Mouse (Mus musculus) splenic B cell, adult 2 months (primary cell): ENCODE measurements around the gene Prpf31.

ENCODE experiments used
- DNase-seq: peaks from one replicate; pipeline ENCODE4 v3.0.0-alpha.2; 2011; ENCODE audit warnings: low read depth, low spot score
- H3K27me3 ChIP-seq: 2 replicates; pipeline ENCODE4 v1.6.1; 2012; ENCODE audit warnings: mild to moderate bottlenecking, low read length, moderate library complexity, mixed read lengths; ENCODE audit not compliant: control insufficient read depth, poor library complexity, insufficient read depth, severe bottlenecking
- H3K36me3 ChIP-seq: 2 replicates; pipeline ENCODE4 v1.6.1; 2012; ENCODE audit warnings: mild to moderate bottlenecking, low read length, moderate library complexity, mixed read lengths; ENCODE audit not compliant: control insufficient read depth, poor library complexity, insufficient read depth, severe bottlenecking

Gene Prpf31

GRCm38 (mm10) chr7:3609082-3609481 lies 20.7 kb upstream of the Prpf31 start:
- DNase-seq: no peak
- no peaks in the 10 kb centered on the region for H3K36me3 ChIP-seq
- H3K27me3 ChIP-seq: peaks cover 1% of the 10 kb centered on the region; the same call in 1 of the 2 replicates

GRCm38 (mm10) chr7:3610437-3610836 lies 19.3 kb upstream of the Prpf31 start:
- Histone ChIP-seq H3K27me3 (0 out of 2 replicates have a peak, but pooled peaks cover 1% of the 10 kb centered on the region), H3K36me3 (no peaks in the 10 kb centered on the region)
- DNase-seq: no peak

GRCm38 (mm10) chr7:3611006-3611405 lies 18.8 kb upstream of the Prpf31 start:
- no peak for DNase-seq
- H3K27me3 ChIP-seq: 0 out of 2 replicates have a peak, but pooled peaks cover 1% of the 10 kb centered on the region
- no peaks in the 10 kb centered on the region for H3K36me3 ChIP-seq

GRCm38 (mm10) chr7:3614021-3614420 lies 15.8 kb upstream of the Prpf31 start:
- DNase-seq: no peak
- H3K27me3 ChIP-seq: no peaks in the 10 kb centered on the region
- H3K36me3 ChIP-seq: no peaks in the 10 kb centered on the region

- no peaks in the 10 kb centered on the region for H3K27me3 ChIP-seq
- peaks cover 2% of the 10 kb centered on the region; the same call in 1 of the 2 replicates for H3K36me3 ChIP-seq
- DNase-seq: no peak
These were observed 13.8 kb upstream of the Prpf31 start, which contains the start of gene Oscar for GRCm38 (mm10) chr7:3616057-3616388. Gene Oscar (minus strand): TSS chr7:3616157.

- Histone ChIP-seq H3K27me3 (no peaks in the 10 kb centered on the region), H3K36me3 (peaks cover 2% of the 10 kb centered on the region; the same call in 1 of the 2 replicates)
- DNase-seq: no peak
These were observed 13.2 kb upstream of the Prpf31 start for GRCm38 (mm10) chr7:3616389-3617241.

- peak; percentile 94 for DNase-seq
- H3K36me3 ChIP-seq: peaks cover 3% of the 10 kb centered on the region; the same call in 1 of the 2 replicates
- no peaks in the 10 kb centered on the region for H3K27me3 ChIP-seq
These were observed 12.4 kb upstream of the Prpf31 start, which contains the start of gene Ndufa3 for GRCm38 (mm10) chr7:3617242-3617995. Gene Ndufa3 (plus strand): TSS chr7:3617373.

GRCm38 (mm10) chr7:3629030-3629429 lies 755 bp upstream of the Prpf31 start:
- DNase-seq: no peak
- Histone ChIP-seq H3K27me3 (no peaks in the 10 kb centered on the region), H3K36me3 (peaks cover 2% of the 10 kb centered on the region; the same call in 1 of the 2 replicates)

- Histone ChIP-seq H3K27me3 (no peaks in the 10 kb centered on the region), H3K36me3 (no peaks in the 10 kb centered on the region; the same call in 1 of the 2 replicates)
- no peak for DNase-seq
These were observed 662 bp downstream of the Prpf31 start for GRCm38 (mm10) chr7:3630478-3630815.

GRCm38 (mm10) chr7:3643412-3643811 lies 13.6 kb downstream of the Prpf31 start:
- DNase-seq: no peak

GRCm38 (mm10) chr7:3643843-3644242 lies 14.1 kb downstream of the Prpf31 start:
- Histone ChIP-seq H3K27me3 (no peaks in the 10 kb centered on the region), H3K36me3 (0 out of 2 replicates have a peak, but pooled peaks cover 2% of the 10 kb centered on the region)
- no peak for DNase-seq

More at GRCm38 (mm10) chr7:3643412-3643811, 13.6 kb downstream of the Prpf31 start:
- Histone ChIP-seq H3K36me3 (0 out of 2 replicates have a peak, but pooled peaks cover 2% of the 10 kb centered on the region), H3K27me3 (no peaks in the 10 kb centered on the region)

GRCm38 (mm10) chr7:3644348-3644671 lies 14.5 kb downstream of the Prpf31 start:
- Histone ChIP-seq H3K36me3 (0 out of 2 replicates have a peak, but pooled peaks cover 2% of the 10 kb centered on the region), H3K27me3 (no peaks in the 10 kb centered on the region)
- DNase-seq: no peak

- Histone ChIP-seq H3K27me3 (no peaks in the 10 kb centered on the region), H3K36me3 (0 out of 2 replicates have a peak, but pooled peaks cover 2% of the 10 kb centered on the region)
- DNase-seq: peak; percentile 100
These were observed 15.1 kb downstream of the Prpf31 start, which contains the start of gene Cnot3 for GRCm38 (mm10) chr7:3644672-3645487. Gene Cnot3 (plus strand): TSS chr7:3645268.

GRCm38 (mm10) chr7:3645488-3646025 lies 15.8 kb downstream of the Prpf31 start:
- DNase-seq: no peak
- no peaks in the 10 kb centered on the region for H3K27me3 ChIP-seq
- no peaks in the 10 kb centered on the region for H3K36me3 ChIP-seq
